Mouse (Mus musculus): ENCODE results near the gene Plpp4. TPM values are rescaled to one million over a fixed set of nuclear protein-coding genes. Genes with fewer than 3 reads are reported as not detected.

The Plpp4 gene
- polyA plus RNA-seq, 1 experiment from 2014 or later: 0.49 TPM

- H3K27ac ChIP-seq: no peak overlapping the region
- no peak for ATAC-seq (ENCODE audit: borderline replicate concordance, extremely low read depth, low FRiP score, low TSS enrichment)
- no peaks in the 10 kb centered on the region for H3K36me3 ChIP-seq
- no peak overlapping the region for H3K9ac ChIP-seq
- peaks cover 7% of the 10 kb centered on the region for H3K4me1 ChIP-seq
- no peak overlapping the region for H3K4me2 ChIP-seq
- no peaks in the 10 kb centered on the region for H3K9me3 ChIP-seq
- peaks cover 39% of the 10 kb centered on the region for H3K27me3 ChIP-seq
- H3K4me3 ChIP-seq: no peak overlapping the region
- 71% methylated on average over 7 of the region's 7 CpGs for whole genome bisulfite sequencing
Observed at GRCm38 (mm10) chr7:129258331-129258730, 1.5 kb downstream of the Plpp4 start.

DNA sequence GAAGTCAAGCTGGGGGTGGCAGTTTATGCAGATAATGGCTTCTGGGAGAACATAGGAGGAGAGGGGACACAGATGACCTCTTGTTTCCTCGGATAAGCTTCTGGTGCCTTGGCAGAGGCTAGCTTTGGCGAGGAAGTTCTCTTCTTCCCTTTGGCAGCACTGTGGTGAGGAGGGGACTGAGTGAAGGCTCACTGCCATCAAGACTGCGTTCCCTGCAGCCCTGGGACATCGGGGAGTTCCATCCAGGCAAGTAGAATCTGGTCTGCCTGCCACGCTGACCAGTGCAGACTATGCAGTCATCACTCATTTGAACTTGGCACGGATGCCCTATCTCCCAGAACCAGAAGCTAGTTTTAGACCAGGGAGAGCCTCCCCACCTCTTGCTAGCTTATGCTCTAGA, 2.4 kb downstream of the Plpp4 start:
- ATAC-seq (ENCODE audit: borderline replicate concordance, extremely low read depth, low FRiP score, low TSS enrichment): no peak
- no peaks in the 10 kb centered on the region for H3K9me3 ChIP-seq
- H3K4me3 ChIP-seq: no peak overlapping the region
- no peak overlapping the region for H3K4me2 ChIP-seq
- H3K4me1 ChIP-seq: peaks cover 7% of the 10 kb centered on the region
- no peak overlapping the region for H3K9ac ChIP-seq
- H3K27ac ChIP-seq: no peak overlapping the region
- 69% methylated on average over 6 of the region's 6 CpGs for WGBS
- H3K27me3 ChIP-seq: peaks cover 39% of the 10 kb centered on the region
- no peaks in the 10 kb centered on the region for H3K36me3 ChIP-seq

GRCm38 (mm10) chr7:129273867-129274266, 17.0 kb downstream of the Plpp4 start:
- 91% methylated on average over 4 of the region's 4 CpGs for WGBS
- no peak overlapping the region for H3K4me2 ChIP-seq
- no peaks in the 10 kb centered on the region for H3K9me3 ChIP-seq
- no peak overlapping the region for H3K4me3 ChIP-seq
- no peaks in the 10 kb centered on the region for H3K4me1 ChIP-seq
- no peak for ATAC-seq (ENCODE audit: borderline replicate concordance, extremely low read depth, low FRiP score, low TSS enrichment)
- H3K27ac ChIP-seq: no peak overlapping the region
- no peaks in the 10 kb centered on the region for H3K27me3 ChIP-seq
- no peak overlapping the region for H3K9ac ChIP-seq
- no peaks in the 10 kb centered on the region for H3K36me3 ChIP-seq

DNA sequence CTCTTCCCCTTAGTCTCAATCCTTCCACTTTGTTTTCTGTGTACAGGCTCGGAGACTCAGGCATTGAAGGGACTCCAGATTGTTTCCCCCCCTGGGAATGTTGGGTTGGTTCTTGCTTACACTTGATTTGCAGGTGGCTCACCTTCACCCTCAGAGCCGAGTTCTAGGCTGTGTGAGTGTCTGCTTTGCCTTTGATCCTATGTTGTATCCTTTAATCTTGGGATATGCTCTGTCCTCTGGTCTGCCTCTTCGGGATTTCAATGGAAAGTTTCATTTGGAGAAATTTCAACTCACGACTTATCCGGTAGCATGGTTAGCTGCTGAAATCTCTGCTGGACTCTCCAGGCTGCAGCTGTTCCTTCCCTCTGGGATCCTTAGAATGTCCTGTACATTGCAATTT, 17.9 kb downstream of the Plpp4 start:
- Histone ChIP-seq H3K4me1 (no peaks in the 10 kb centered on the region), H3K4me2 (no peak overlapping the region), H3K36me3 (no peaks in the 10 kb centered on the region), H3K27ac (no peak overlapping the region), H3K27me3 (no peaks in the 10 kb centered on the region), H3K9ac (no peak overlapping the region), H3K4me3 (no peak overlapping the region), H3K9me3 (no peaks in the 10 kb centered on the region)
- WGBS: 80% methylated on average over 5 of the region's 5 CpGs
- ATAC-seq (ENCODE audit: borderline replicate concordance, extremely low read depth, low FRiP score, low TSS enrichment): no peak

DNA sequence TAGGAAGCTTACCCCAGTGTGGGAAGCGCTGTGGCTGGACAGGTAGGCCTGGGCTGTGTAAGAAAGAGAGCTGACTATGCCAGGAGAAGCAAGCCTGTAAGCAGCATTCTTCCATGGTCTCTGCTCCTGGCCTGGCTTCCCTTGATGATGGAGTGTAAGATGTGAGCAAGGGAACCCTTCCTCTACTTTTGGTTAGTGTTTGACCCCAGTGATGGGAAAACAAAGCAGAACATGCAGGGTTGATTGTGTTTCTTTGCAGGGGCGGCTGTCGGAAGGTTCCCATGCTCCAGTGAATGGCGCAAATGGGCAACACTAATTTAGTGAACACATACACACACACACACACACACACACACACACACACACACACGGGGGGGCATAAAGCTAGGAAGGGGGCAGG, 20.9 kb downstream of the Plpp4 start:
- no peaks in the 10 kb centered on the region for H3K9me3 ChIP-seq
- no peaks in the 10 kb centered on the region for H3K36me3 ChIP-seq
- H3K4me1 ChIP-seq: no peaks in the 10 kb centered on the region
- no peak for ATAC-seq (ENCODE audit: borderline replicate concordance, extremely low read depth, low FRiP score, low TSS enrichment)
- H3K27ac ChIP-seq: no peak overlapping the region
- H3K4me3 ChIP-seq: no peak overlapping the region
- H3K4me2 ChIP-seq: no peak overlapping the region
- 85% methylated on average over 5 of the region's 5 CpGs for WGBS
- H3K27me3 ChIP-seq: no peaks in the 10 kb centered on the region
- no peak overlapping the region for H3K9ac ChIP-seq

- WGBS: 90% methylated on average over 4 of the region's 4 CpGs
- no peak overlapping the region for H3K27ac ChIP-seq
- ATAC-seq (ENCODE audit: borderline replicate concordance, extremely low read depth, low FRiP score, low TSS enrichment): no peak
- no peaks in the 10 kb centered on the region for H3K36me3 ChIP-seq
- no peaks in the 10 kb centered on the region for H3K4me1 ChIP-seq
- no peaks in the 10 kb centered on the region for H3K27me3 ChIP-seq
- H3K9ac ChIP-seq: no peak overlapping the region
- H3K4me3 ChIP-seq: no peak overlapping the region
- H3K9me3 ChIP-seq: no peaks in the 10 kb centered on the region
- H3K4me2 ChIP-seq: no peak overlapping the region
Observed at GRCm38 (mm10) chr7:129278801-129279200, 22.0 kb downstream of the Plpp4 start.

- Histone ChIP-seq H3K9ac (no peak overlapping the region), H3K9me3 (no peaks in the 10 kb centered on the region), H3K27ac (no peak overlapping the region), H3K4me2 (no peak overlapping the region), H3K4me1 (no peaks in the 10 kb centered on the region), H3K27me3 (no peaks in the 10 kb centered on the region), H3K4me3 (no peak overlapping the region), H3K36me3 (no peaks in the 10 kb centered on the region)
- WGBS: 65% methylated on average over 4 of the region's 4 CpGs
- no peak for ATAC-seq (ENCODE audit: borderline replicate concordance, extremely low read depth, low FRiP score, low TSS enrichment)
Observed at GRCm38 (mm10) chr7:129279261-129279660, 22.4 kb downstream of the Plpp4 start.

- Histone ChIP-seq H3K4me3 (no peak overlapping the region), H3K27ac (no peak overlapping the region), H3K9me3 (no peaks in the 10 kb centered on the region), H3K4me2 (no peak overlapping the region), H3K36me3 (no peaks in the 10 kb centered on the region), H3K9ac (no peak overlapping the region), H3K27me3 (no peaks in the 10 kb centered on the region), H3K4me1 (no peaks in the 10 kb centered on the region)
- ATAC-seq (ENCODE audit: borderline replicate concordance, extremely low read depth, low FRiP score, low TSS enrichment): no peak
- WGBS: 77% methylated on average over 4 of the region's 4 CpGs
Observed at GRCm38 (mm10) chr7:129281966-129282365, 25.1 kb downstream of the Plpp4 start.

DNA sequence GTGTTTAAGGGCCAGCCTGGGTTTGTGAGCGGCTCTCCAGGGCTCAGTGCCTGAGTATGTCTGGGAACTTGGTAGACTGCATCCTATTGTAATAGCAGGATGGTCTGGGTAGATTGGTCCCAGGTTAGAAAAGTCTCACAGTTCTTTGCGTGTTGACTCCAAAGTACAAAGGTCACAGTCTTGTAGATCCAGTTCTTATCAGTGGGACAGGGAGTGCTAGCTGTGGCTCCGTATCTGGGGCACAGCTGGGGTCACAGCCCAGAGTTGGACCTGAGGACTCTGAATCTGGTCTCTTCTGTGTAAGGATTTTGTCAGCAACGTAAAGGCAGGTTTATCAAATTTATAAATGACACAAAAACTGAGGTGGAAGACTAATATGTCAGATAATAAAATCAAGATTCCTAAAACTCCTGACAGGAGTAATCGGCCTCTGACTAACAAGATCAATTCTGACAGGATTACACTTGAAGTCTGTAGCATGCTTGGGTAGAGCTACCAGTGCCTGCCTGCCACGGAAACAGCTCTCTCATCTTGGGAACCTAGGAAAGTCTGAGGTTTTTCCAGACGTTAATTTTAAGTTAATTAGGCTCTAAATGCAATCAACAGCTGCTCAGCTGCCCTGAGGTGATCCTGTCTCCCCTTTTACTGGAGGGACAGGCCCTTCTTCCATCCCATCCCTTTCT, 28.5 kb downstream of the Plpp4 start:
- no peaks in the 10 kb centered on the region for H3K9me3 ChIP-seq
- WGBS: 39% methylated on average over 7 of the region's 7 CpGs
- H3K27ac ChIP-seq: no peak overlapping the region
- H3K27me3 ChIP-seq: no peaks in the 10 kb centered on the region
- no peak for ATAC-seq (ENCODE audit: borderline replicate concordance, extremely low read depth, low FRiP score, low TSS enrichment)
- H3K9ac ChIP-seq: no peak overlapping the region
- no peaks in the 10 kb centered on the region for H3K4me1 ChIP-seq
- H3K4me2 ChIP-seq: no peak overlapping the region
- no peak overlapping the region for H3K4me3 ChIP-seq
- H3K36me3 ChIP-seq: no peaks in the 10 kb centered on the region

GRCm38 (mm10) chr7:129293211-129293610, 36.4 kb downstream of the Plpp4 start:
- no peaks in the 10 kb centered on the region for H3K4me1 ChIP-seq
- no peak overlapping the region for H3K27ac ChIP-seq
- H3K4me2 ChIP-seq: no peak overlapping the region
- no peak overlapping the region for H3K4me3 ChIP-seq
- no peaks in the 10 kb centered on the region for H3K36me3 ChIP-seq
- 56% methylated on average over 1 of the region's 1 CpGs for WGBS
- H3K9me3 ChIP-seq: no peaks in the 10 kb centered on the region
- no peaks in the 10 kb centered on the region for H3K27me3 ChIP-seq
- H3K9ac ChIP-seq: no peak overlapping the region
- ATAC-seq (ENCODE audit: borderline replicate concordance, extremely low read depth, low FRiP score, low TSS enrichment): no peak; the same call in 1 of the 2 replicates

- Histone ChIP-seq H3K4me3 (no peak overlapping the region), H3K9ac (no peak overlapping the region), H3K27ac (no peak overlapping the region), H3K36me3 (no peaks in the 10 kb centered on the region), H3K9me3 (no peaks in the 10 kb centered on the region), H3K4me2 (no peak overlapping the region), H3K27me3 (no peaks in the 10 kb centered on the region), H3K4me1 (no peaks in the 10 kb centered on the region)
- 79% methylated on average over 5 of the region's 5 CpGs for WGBS
- ATAC-seq (ENCODE audit: borderline replicate concordance, extremely low read depth, low FRiP score, low TSS enrichment): no peak
Observed at GRCm38 (mm10) chr7:129301622-129302021, 44.8 kb downstream of the Plpp4 start.

DNA sequence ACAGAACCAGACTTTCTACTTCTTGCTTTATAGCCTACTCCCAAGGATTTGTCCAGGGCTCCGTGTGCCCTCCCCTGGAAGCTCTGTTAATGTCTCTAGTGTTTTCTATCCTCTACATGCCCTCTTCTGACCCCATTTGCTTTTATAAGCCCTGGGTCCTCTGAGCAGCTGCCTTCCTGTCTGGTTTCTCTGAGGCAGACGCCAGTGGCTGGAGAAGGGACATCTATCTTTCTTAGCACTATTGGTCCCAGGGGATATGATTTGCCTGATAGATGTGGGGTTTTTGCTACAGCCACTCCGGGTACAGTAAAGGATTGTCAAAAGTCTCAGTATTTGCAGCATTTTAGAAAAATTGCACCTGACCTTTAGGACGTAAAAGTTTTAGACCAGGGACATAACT, 46.5 kb downstream of the Plpp4 start:
- Histone ChIP-seq H3K4me2 (no peak overlapping the region), H3K27ac (no peak overlapping the region), H3K9me3 (no peaks in the 10 kb centered on the region), H3K4me1 (peaks cover 6% of the 10 kb centered on the region), H3K36me3 (no peaks in the 10 kb centered on the region), H3K9ac (no peak overlapping the region), H3K4me3 (no peak overlapping the region), H3K27me3 (no peaks in the 10 kb centered on the region)
- 56% methylated on average over 4 of the region's 4 CpGs for WGBS
- ATAC-seq (ENCODE audit: borderline replicate concordance, extremely low read depth, low FRiP score, low TSS enrichment): no peak
